Mouse (Mus musculus): ENCODE data around the gene Chsy1. TPM values are rescaled to one million over a fixed set of nuclear protein-coding genes. Genes with fewer than 3 reads are reported as not detected.

The Chsy1 gene
- polyA plus RNA-seq, 1 experiment from 2014 or later: 21.1 TPM

DNA sequence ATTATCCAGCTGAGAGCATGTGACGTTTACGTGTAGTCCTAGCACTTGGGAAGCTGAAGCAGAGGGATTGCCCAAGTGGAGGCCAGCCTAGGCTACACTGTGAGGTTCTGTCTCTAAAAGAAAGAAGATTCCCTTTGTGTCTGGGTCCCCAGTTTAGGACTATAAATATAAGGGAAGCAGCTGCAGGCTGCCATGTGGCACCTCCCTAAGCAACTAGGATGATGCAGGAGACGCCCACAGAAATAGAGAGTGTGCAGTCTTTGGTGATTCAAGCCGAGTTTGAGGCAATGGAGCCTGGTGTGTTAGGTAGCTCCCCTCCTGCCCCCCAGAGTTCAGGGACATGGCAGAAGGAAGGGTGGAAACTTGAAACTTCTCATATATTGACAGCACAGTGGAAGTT lies 21.7 kb upstream of the Chsy1 start:
- Histone ChIP-seq H3K4me3 (ENCODE audit: low read depth, low read length) (no peak overlapping the region), H3K27ac (ENCODE audit: low read depth, low read length) (no peak overlapping the region), H3K36me3 (ENCODE audit: control insufficient read depth, insufficient read depth, low read length) (peaks cover 20% of the 10 kb centered on the region), H3K27me3 (ENCODE audit: control insufficient read depth, insufficient read depth, low read length) (no peaks in the 10 kb centered on the region), H3K9me3 (ENCODE audit: control insufficient read depth, low read length) (no peaks in the 10 kb centered on the region), H3K4me2 (ENCODE audit: low read depth) (no peak overlapping the region), H3K4me1 (ENCODE audit: control insufficient read depth, insufficient read depth, low read length) (no peaks in the 10 kb centered on the region), H3K9ac (ENCODE audit: low read length) (no peak overlapping the region)
- ATAC-seq (ENCODE audit: insufficient read depth, low FRiP score, low TSS enrichment) (no peak), DNase-seq (ENCODE audit: low spot score) (no peak)
- WGBS: 91% methylated on average over 4 of the region's 4 CpGs

DNA sequence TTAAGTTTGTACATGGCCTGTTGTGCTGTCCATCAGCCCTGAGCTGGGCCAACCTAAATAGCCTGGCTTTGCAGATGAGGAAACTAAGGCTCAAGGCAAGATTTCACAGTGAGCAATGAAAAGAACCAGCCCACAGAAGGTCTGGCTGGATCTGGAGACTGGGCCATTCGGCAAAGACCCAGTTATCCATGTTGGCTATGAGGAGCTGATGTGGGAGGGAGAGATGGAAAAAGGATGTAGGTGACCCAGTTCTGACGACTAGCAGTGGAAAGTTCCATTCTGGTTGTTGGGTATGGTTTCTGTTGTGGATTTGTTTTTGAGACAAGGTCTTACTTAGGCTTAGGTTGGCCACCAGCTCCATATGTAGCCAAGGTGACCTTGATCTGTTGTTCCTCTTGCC lies 21.2 kb upstream of the Chsy1 start:
- DNase-seq (ENCODE audit: low spot score): no peak
- peaks cover 20% of the 10 kb centered on the region for H3K36me3 ChIP-seq (ENCODE audit: control insufficient read depth, insufficient read depth, low read length)

GRCm38 (mm10) chr7:66090676-66091190 lies 18.6 kb upstream of the Chsy1 start:
- Histone ChIP-seq H3K27ac (ENCODE audit: low read depth, low read length) (no peak overlapping the region), H3K9ac (ENCODE audit: low read length) (no peak overlapping the region), H3K27me3 (ENCODE audit: control insufficient read depth, insufficient read depth, low read length) (no peaks in the 10 kb centered on the region), H3K9me3 (ENCODE audit: control insufficient read depth, low read length) (no peaks in the 10 kb centered on the region), H3K4me2 (ENCODE audit: low read depth) (no peak overlapping the region), H3K4me3 (ENCODE audit: low read depth, low read length) (no peak overlapping the region), H3K4me1 (ENCODE audit: control insufficient read depth, insufficient read depth, low read length) (no peaks in the 10 kb centered on the region), H3K36me3 (ENCODE audit: control insufficient read depth, insufficient read depth, low read length) (peaks cover 16% of the 10 kb centered on the region)
- WGBS: 89% methylated on average over 11 of the region's 11 CpGs
- DNase-seq (ENCODE audit: low spot score): no peak
- no peak for ATAC-seq (ENCODE audit: insufficient read depth, low FRiP score, low TSS enrichment)

More for the DNA sequence above, 21.2 kb upstream of the Chsy1 start:
- WGBS: 98% methylated on average over 2 of the region's 2 CpGs
- H3K4me2 ChIP-seq (ENCODE audit: low read depth): no peak overlapping the region
- H3K27me3 ChIP-seq (ENCODE audit: control insufficient read depth, insufficient read depth, low read length): no peaks in the 10 kb centered on the region
- no peaks in the 10 kb centered on the region for H3K9me3 ChIP-seq (ENCODE audit: control insufficient read depth, low read length)
- no peak overlapping the region for H3K27ac ChIP-seq (ENCODE audit: low read depth, low read length)
- no peak overlapping the region for H3K4me3 ChIP-seq (ENCODE audit: low read depth, low read length)
- ATAC-seq (ENCODE audit: insufficient read depth, low FRiP score, low TSS enrichment): no peak
- H3K9ac ChIP-seq (ENCODE audit: low read length): no peak overlapping the region
- no peaks in the 10 kb centered on the region for H3K4me1 ChIP-seq (ENCODE audit: control insufficient read depth, insufficient read depth, low read length)

GRCm38 (mm10) chr7:66091553-66091952 lies 17.8 kb upstream of the Chsy1 start:
- Histone ChIP-seq H3K4me1 (ENCODE audit: control insufficient read depth, insufficient read depth, low read length) (no peaks in the 10 kb centered on the region), H3K9ac (ENCODE audit: low read length) (no peak overlapping the region), H3K4me2 (ENCODE audit: low read depth) (no peak overlapping the region), H3K9me3 (ENCODE audit: control insufficient read depth, low read length) (no peaks in the 10 kb centered on the region), H3K36me3 (ENCODE audit: control insufficient read depth, insufficient read depth, low read length) (peaks cover 13% of the 10 kb centered on the region), H3K4me3 (ENCODE audit: low read depth, low read length) (no peak overlapping the region), H3K27ac (ENCODE audit: low read depth, low read length) (no peak overlapping the region), H3K27me3 (ENCODE audit: control insufficient read depth, insufficient read depth, low read length) (no peaks in the 10 kb centered on the region)
- WGBS: 84% methylated on average over 7 of the region's 7 CpGs
- ATAC-seq (ENCODE audit: insufficient read depth, low FRiP score, low TSS enrichment): no peak
- no peak for DNase-seq (ENCODE audit: low spot score)

DNA sequence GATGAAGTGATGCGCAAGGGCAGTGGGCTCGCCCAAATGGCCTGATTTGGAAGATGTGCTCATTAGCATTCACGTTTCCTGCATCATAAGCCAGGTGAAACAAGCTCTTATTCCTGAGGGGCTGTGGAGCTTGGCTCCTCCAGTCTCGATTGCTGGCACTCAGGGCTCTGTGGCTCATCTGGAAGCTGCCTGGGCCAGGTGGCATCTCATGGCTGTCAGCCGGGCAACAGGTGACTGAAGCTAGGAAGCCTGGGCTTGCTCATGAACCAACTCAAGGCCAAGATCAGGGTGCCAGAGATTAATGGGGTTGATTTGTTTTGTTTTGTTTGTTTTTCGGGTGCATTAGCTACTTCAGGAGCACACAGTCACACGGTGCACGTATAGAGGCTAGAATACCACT lies 16.7 kb upstream of the Chsy1 start:
- Histone ChIP-seq H3K4me3 (ENCODE audit: low read depth, low read length) (no peak overlapping the region), H3K4me1 (ENCODE audit: control insufficient read depth, insufficient read depth, low read length) (no peaks in the 10 kb centered on the region), H3K27me3 (ENCODE audit: control insufficient read depth, insufficient read depth, low read length) (no peaks in the 10 kb centered on the region), H3K36me3 (ENCODE audit: control insufficient read depth, insufficient read depth, low read length) (peaks cover 9% of the 10 kb centered on the region), H3K4me2 (ENCODE audit: low read depth) (no peak overlapping the region), H3K9me3 (ENCODE audit: control insufficient read depth, low read length) (no peaks in the 10 kb centered on the region), H3K9ac (ENCODE audit: low read length) (no peak overlapping the region), H3K27ac (ENCODE audit: low read depth, low read length) (no peak overlapping the region)
- WGBS: 86% methylated on average over 8 of the region's 8 CpGs
- no peak for ATAC-seq (ENCODE audit: insufficient read depth, low FRiP score, low TSS enrichment)
- no peak for DNase-seq (ENCODE audit: low spot score)

- H3K4me2 ChIP-seq (ENCODE audit: low read depth): no peak overlapping the region
- H3K9ac ChIP-seq (ENCODE audit: low read length): no peak overlapping the region
- H3K27me3 ChIP-seq (ENCODE audit: control insufficient read depth, insufficient read depth, low read length): no peaks in the 10 kb centered on the region
- no peaks in the 10 kb centered on the region for H3K4me1 ChIP-seq (ENCODE audit: control insufficient read depth, insufficient read depth, low read length)
- ATAC-seq (ENCODE audit: insufficient read depth, low FRiP score, low TSS enrichment) (no peak), DNase-seq (ENCODE audit: low spot score) (no peak)
- no peak overlapping the region for H3K4me3 ChIP-seq (ENCODE audit: low read depth, low read length)
- no peak overlapping the region for H3K27ac ChIP-seq (ENCODE audit: low read depth, low read length)
- H3K9me3 ChIP-seq (ENCODE audit: control insufficient read depth, low read length): no peaks in the 10 kb centered on the region
- WGBS: 83% methylated on average over 5 of the region's 5 CpGs
- peaks cover 2% of the 10 kb centered on the region for H3K36me3 ChIP-seq (ENCODE audit: control insufficient read depth, insufficient read depth, low read length)
Measured at GRCm38 (mm10) chr7:66094141-66094540, 15.2 kb upstream of the Chsy1 start.

GRCm38 (mm10) chr7:66098803-66099202 lies 10.5 kb upstream of the Chsy1 start:
- ATAC-seq (ENCODE audit: insufficient read depth, low FRiP score, low TSS enrichment) (no peak), DNase-seq (ENCODE audit: low spot score) (no peak)
- Histone ChIP-seq H3K9me3 (ENCODE audit: control insufficient read depth, low read length) (no peaks in the 10 kb centered on the region), H3K4me1 (ENCODE audit: control insufficient read depth, insufficient read depth, low read length) (no peaks in the 10 kb centered on the region), H3K9ac (ENCODE audit: low read length) (no peak overlapping the region), H3K4me3 (ENCODE audit: low read depth, low read length) (no peak overlapping the region), H3K36me3 (ENCODE audit: control insufficient read depth, insufficient read depth, low read length) (no peaks in the 10 kb centered on the region), H3K27me3 (ENCODE audit: control insufficient read depth, insufficient read depth, low read length) (no peaks in the 10 kb centered on the region), H3K27ac (ENCODE audit: low read depth, low read length) (no peak overlapping the region), H3K4me2 (ENCODE audit: low read depth) (no peak overlapping the region)
- WGBS: 75% methylated on average over 7 of the region's 7 CpGs

- no peaks in the 10 kb centered on the region for H3K36me3 ChIP-seq (ENCODE audit: control insufficient read depth, insufficient read depth, low read length)
- no peaks in the 10 kb centered on the region for H3K4me1 ChIP-seq (ENCODE audit: control insufficient read depth, insufficient read depth, low read length)
- H3K4me2 ChIP-seq (ENCODE audit: low read depth): no peak overlapping the region
- ATAC-seq (ENCODE audit: insufficient read depth, low FRiP score, low TSS enrichment) (no peak), DNase-seq (ENCODE audit: low spot score) (no peak)
- H3K27ac ChIP-seq (ENCODE audit: low read depth, low read length): no peak overlapping the region
- no peak overlapping the region for H3K4me3 ChIP-seq (ENCODE audit: low read depth, low read length)
- 13% methylated on average over 4 of the region's 4 CpGs for WGBS
- no peaks in the 10 kb centered on the region for H3K9me3 ChIP-seq (ENCODE audit: control insufficient read depth, low read length)
- no peak overlapping the region for H3K9ac ChIP-seq (ENCODE audit: low read length)
- H3K27me3 ChIP-seq (ENCODE audit: control insufficient read depth, insufficient read depth, low read length): no peaks in the 10 kb centered on the region
Measured at GRCm38 (mm10) chr7:66101866-66102265, 7.4 kb upstream of the Chsy1 start.

DNA sequence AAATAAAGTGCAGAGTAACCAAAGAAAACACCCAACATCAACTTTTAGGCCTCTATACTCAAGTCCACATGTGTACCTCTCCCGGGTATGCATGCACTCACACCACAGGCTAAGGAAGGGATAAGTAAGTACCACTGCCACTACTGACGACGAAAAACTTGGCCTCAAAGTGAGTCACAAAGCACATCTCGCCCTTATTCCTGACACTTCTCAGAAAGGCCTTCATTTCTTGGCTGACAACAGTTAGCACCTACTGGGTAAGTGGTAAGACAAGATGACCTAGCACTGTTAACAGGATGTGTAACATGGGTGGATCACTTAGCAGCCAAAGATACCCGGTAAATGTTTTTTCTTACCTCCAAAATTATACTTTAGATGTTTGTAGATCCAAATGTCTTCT lies 4.8 kb upstream of the Chsy1 start:
- no peak overlapping the region for H3K27ac ChIP-seq (ENCODE audit: low read depth, low read length)
- H3K9ac ChIP-seq (ENCODE audit: low read length): no peak overlapping the region
- no peak overlapping the region for H3K4me3 ChIP-seq (ENCODE audit: low read depth, low read length)
- no peak overlapping the region for H3K4me2 ChIP-seq (ENCODE audit: low read depth)
- no peaks in the 10 kb centered on the region for H3K27me3 ChIP-seq (ENCODE audit: control insufficient read depth, insufficient read depth, low read length)
- DNase-seq (ENCODE audit: low spot score) (no peak), ATAC-seq (ENCODE audit: insufficient read depth, low FRiP score, low TSS enrichment) (no peak)
- WGBS: 91% methylated on average over 5 of the region's 5 CpGs
- H3K36me3 ChIP-seq (ENCODE audit: control insufficient read depth, insufficient read depth, low read length): no peaks in the 10 kb centered on the region
- H3K9me3 ChIP-seq (ENCODE audit: control insufficient read depth, low read length): no peaks in the 10 kb centered on the region
- no peaks in the 10 kb centered on the region for H3K4me1 ChIP-seq (ENCODE audit: control insufficient read depth, insufficient read depth, low read length)

All from neural tube, embryonic 11.5 days (tissue).